Mouse (Mus musculus): ENCODE results near the gene Srarp. TPM values are rescaled to one million over a fixed set of nuclear protein-coding genes. Genes with fewer than 3 reads are reported as not detected.

Gene Srarp
- polyA plus RNA-seq, 1 experiment from 2014 or later: not detected

GRCm38 (mm10) chr4:141389366-141390150 is 46.3 kb downstream of the Srarp start:
- no peak overlapping the region for H3K4me2 ChIP-seq (replicated peaks; ENCODE audit: low read depth)
- no peak for ATAC-seq

DNA sequence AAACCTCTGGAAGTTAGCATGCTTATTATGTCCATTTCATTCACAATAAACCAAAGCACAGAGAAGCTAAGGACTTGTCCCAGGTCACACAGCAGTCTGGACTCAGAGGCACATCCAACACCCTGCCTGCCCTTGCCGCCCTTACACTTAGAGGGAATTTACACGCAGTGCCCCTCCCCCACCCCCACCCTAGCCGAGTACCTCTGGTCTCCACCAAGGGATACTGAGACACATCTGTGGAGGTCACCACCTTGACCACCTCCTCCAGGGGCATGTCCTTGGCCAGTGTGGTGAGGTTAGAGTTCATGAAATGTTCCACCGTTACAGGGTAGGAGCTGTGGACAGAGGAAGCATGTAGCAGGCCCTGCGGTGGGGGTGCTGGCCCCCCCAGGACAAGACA is 48.0 kb downstream of the Srarp start:
- TF ChIP-seq CTCF (IDR thresholded peaks at IDR 0.05; ENCODE audit: low read depth): no peak
- H3K9ac ChIP-seq (ENCODE audit: low read depth, low read length): no peak overlapping the region
- H3K27ac ChIP-seq (ENCODE audit: low read depth, low read length): no peak overlapping the region
- no peak overlapping the region for H3K4me3 ChIP-seq (ENCODE audit: low read depth, low read length)
- no peak overlapping the region for H3K4me2 ChIP-seq (replicated peaks; ENCODE audit: low read depth)
- H3K4me1 ChIP-seq (replicated peaks; ENCODE audit: control insufficient read depth, insufficient read depth, low read length): no peaks in the 10 kb centered on the region
- peaks cover 11% of the 10 kb centered on the region; the same call in 1 of the 2 replicates for H3K27me3 ChIP-seq (replicated peaks; ENCODE audit: control insufficient read depth, insufficient read depth, low read length)
- H3K9me3 ChIP-seq (ENCODE audit: control insufficient read depth): no peaks in the 10 kb centered on the region
- WGBS: 67% methylated on average over 5 of the region's 5 CpGs
- H3K36me3 ChIP-seq (ENCODE audit: control insufficient read depth, insufficient read depth): no peaks in the 10 kb centered on the region
- ATAC-seq: no peak

More at GRCm38 (mm10) chr4:141389366-141390150, 46.3 kb downstream of the Srarp start:
- Histone ChIP-seq H3K4me1 (replicated peaks; ENCODE audit: control insufficient read depth, insufficient read depth, low read length) (no peaks in the 10 kb centered on the region), H3K36me3 (ENCODE audit: control insufficient read depth, insufficient read depth) (no peaks in the 10 kb centered on the region), H3K9me3 (ENCODE audit: control insufficient read depth) (no peaks in the 10 kb centered on the region), H3K4me3 (ENCODE audit: low read depth, low read length) (no peak overlapping the region), H3K9ac (ENCODE audit: low read depth, low read length) (no peak overlapping the region), H3K27ac (ENCODE audit: low read depth, low read length) (no peak overlapping the region), H3K27me3 (replicated peaks; ENCODE audit: control insufficient read depth, insufficient read depth, low read length) (no peaks in the 10 kb centered on the region)
- WGBS: 74% methylated on average over 18 of the region's 18 CpGs
- TF ChIP-seq CTCF (IDR thresholded peaks at IDR 0.05; ENCODE audit: low read depth): no peak

GRCm38 (mm10) chr4:141387093-141387784 is 48.7 kb downstream of the Srarp start:
- Histone ChIP-seq H3K27ac (ENCODE audit: low read depth, low read length) (no peak overlapping the region), H3K27me3 (replicated peaks; ENCODE audit: control insufficient read depth, insufficient read depth, low read length) (peaks cover 18% of the 10 kb centered on the region; the same call in 1 of the 2 replicates)

DNA sequence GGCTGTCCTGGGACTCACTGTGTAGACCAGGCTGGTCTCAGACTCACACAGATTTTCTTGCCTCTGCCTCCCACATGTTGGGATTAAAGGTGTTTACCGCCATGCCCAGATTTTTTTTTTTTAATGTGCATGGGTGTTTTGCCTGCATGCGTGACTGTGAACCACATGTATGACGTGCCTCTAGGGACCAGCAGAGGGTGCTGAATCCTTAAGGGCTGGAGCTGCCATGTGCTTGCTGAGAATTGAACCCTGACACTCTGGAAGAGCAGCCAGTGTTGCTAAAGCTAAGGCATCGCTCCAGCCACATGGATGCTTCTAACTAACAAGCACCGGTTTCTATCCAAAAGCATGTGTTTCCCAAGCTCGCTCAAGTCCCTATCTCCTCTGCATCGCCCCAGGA is 49.8 kb downstream of the Srarp start:
- ATAC-seq: no peak

More at GRCm38 (mm10) chr4:141387093-141387784, 48.7 kb downstream of the Srarp start:
- Histone ChIP-seq H3K9me3 (ENCODE audit: control insufficient read depth) (no peaks in the 10 kb centered on the region), H3K36me3 (ENCODE audit: control insufficient read depth, insufficient read depth) (no peaks in the 10 kb centered on the region), H3K9ac (ENCODE audit: low read depth, low read length) (no peak overlapping the region), H3K4me3 (ENCODE audit: low read depth, low read length) (no peak overlapping the region), H3K4me1 (replicated peaks; ENCODE audit: control insufficient read depth, insufficient read depth, low read length) (0 out of 2 replicates have a peak, but pooled peaks cover 5% of the 10 kb centered on the region), H3K4me2 (replicated peaks; ENCODE audit: low read depth) (no peak overlapping the region)
- WGBS: 17% methylated on average over 5 of the region's 5 CpGs
- ATAC-seq: no peak
- TF ChIP-seq CTCF (IDR thresholded peaks at IDR 0.05; ENCODE audit: low read depth): peak; percentile 90

GRCm38 (mm10) chr4:141385275-141385674 is 50.6 kb downstream of the Srarp start:
- WGBS: 0% methylated on average over 7 of the region's 7 CpGs
- H3K9ac ChIP-seq (ENCODE audit: low read depth, low read length): no peak overlapping the region
- ATAC-seq: 0 out of 2 replicates have a peak, but pooled peaks have one; percentile 26
- peaks cover 29% of the 10 kb centered on the region; the same call in 1 of the 2 replicates for H3K27me3 ChIP-seq (replicated peaks; ENCODE audit: control insufficient read depth, insufficient read depth, low read length)
- no peak overlapping the region for H3K27ac ChIP-seq (ENCODE audit: low read depth, low read length)
- no peak overlapping the region for H3K4me3 ChIP-seq (ENCODE audit: low read depth, low read length)
- 0 out of 2 replicates have a peak, but pooled peaks cover 5% of the 10 kb centered on the region for H3K4me1 ChIP-seq (replicated peaks; ENCODE audit: control insufficient read depth, insufficient read depth, low read length)
- H3K36me3 ChIP-seq (ENCODE audit: control insufficient read depth, insufficient read depth): no peaks in the 10 kb centered on the region
- H3K9me3 ChIP-seq (ENCODE audit: control insufficient read depth): no peaks in the 10 kb centered on the region
- H3K4me2 ChIP-seq (replicated peaks; ENCODE audit: low read depth): no peak overlapping the region
- peak; percentile 96 for TF ChIP-seq CTCF (IDR thresholded peaks at IDR 0.05; ENCODE audit: low read depth)

More for the DNA sequence above, 49.8 kb downstream of the Srarp start:
- Histone ChIP-seq H3K4me1 (replicated peaks; ENCODE audit: control insufficient read depth, insufficient read depth, low read length) (0 out of 2 replicates have a peak, but pooled peaks cover 5% of the 10 kb centered on the region), H3K9ac (ENCODE audit: low read depth, low read length) (no peak overlapping the region), H3K27me3 (replicated peaks; ENCODE audit: control insufficient read depth, insufficient read depth, low read length) (peaks cover 28% of the 10 kb centered on the region; the same call in 1 of the 2 replicates), H3K4me2 (replicated peaks; ENCODE audit: low read depth) (no peak overlapping the region), H3K36me3 (ENCODE audit: control insufficient read depth, insufficient read depth) (no peaks in the 10 kb centered on the region), H3K27ac (ENCODE audit: low read depth, low read length) (no peak overlapping the region), H3K4me3 (ENCODE audit: low read depth, low read length) (no peak overlapping the region), H3K9me3 (ENCODE audit: control insufficient read depth) (no peaks in the 10 kb centered on the region)
- 77% methylated on average over 7 of the region's 7 CpGs for WGBS
- peak; percentile 39 for TF ChIP-seq CTCF (IDR thresholded peaks at IDR 0.05; ENCODE audit: low read depth)

Other genes starting within 250 kb of the Srarp start
- 0.97 and 0.98 TPM in 2 replicates for gene Rsg1, start 222.1 kb downstream of the Srarp start, polyA plus RNA-seq (2015; fragmentation: Nextera tagmentation; extraction: Ambion mirVana)
- 4.5 and 6.3 TPM in 2 replicates for gene Arhgef19, start 196.6 kb downstream of the Srarp start, polyA plus RNA-seq (2015; fragmentation: Nextera tagmentation; extraction: Ambion mirVana)
- 5.6 and 6.6 TPM in 2 replicates for gene Epha2, start 134.9 kb downstream of the Srarp start, polyA plus RNA-seq (2015; fragmentation: Nextera tagmentation; extraction: Ambion mirVana)
- gene Fam131c, start 67.9 kb downstream of the Srarp start, polyA plus RNA-seq (2015; fragmentation: Nextera tagmentation; extraction: Ambion mirVana): 1.4 and 2.4 TPM in 2 replicates
- gene Clcnka, start 37.4 kb downstream of the Srarp start, polyA plus RNA-seq (2015; fragmentation: Nextera tagmentation; extraction: Ambion mirVana): 0.14 TPM in 1 of 2 replicates, not detected in the other
- not detected in 2 replicates for gene Clcnkb, start 20.1 kb downstream of the Srarp start, polyA plus RNA-seq (2015; fragmentation: Nextera tagmentation; extraction: Ambion mirVana)
- gene Hspb7, start 15.3 kb downstream of the Srarp start, polyA plus RNA-seq (2015; fragmentation: Nextera tagmentation; extraction: Ambion mirVana): 4.7 and 8.0 TPM in 2 replicates
- 9.7 and 9.8 TPM in 2 replicates for gene Zbtb17, start 8.5 kb upstream of the Srarp start, polyA plus RNA-seq (2015; fragmentation: Nextera tagmentation; extraction: Ambion mirVana)
- 3.2 and 4.0 TPM in 2 replicates for gene Spen, start 102.5 kb upstream of the Srarp start, polyA plus RNA-seq (2015; fragmentation: Nextera tagmentation; extraction: Ambion mirVana)
- 52.8 and 59.2 TPM in 2 replicates for gene Fblim1, start 170.0 kb upstream of the Srarp start, polyA plus RNA-seq (2015; fragmentation: Nextera tagmentation; extraction: Ambion mirVana)
- gene Tmem82, start 182.5 kb upstream of the Srarp start, polyA plus RNA-seq (2015; fragmentation: Nextera tagmentation; extraction: Ambion mirVana): 42.0 and 45.7 TPM in 2 replicates
- gene Slc25a34, start 187.7 kb upstream of the Srarp start, polyA plus RNA-seq (2015; fragmentation: Nextera tagmentation; extraction: Ambion mirVana): 23.8 and 25.7 TPM in 2 replicates
- 3.1 and 6.0 TPM in 2 replicates for gene Plekhm2, start 228.8 kb upstream of the Srarp start, polyA plus RNA-seq (2015; fragmentation: Nextera tagmentation; extraction: Ambion mirVana)
- not detected in 2 replicates for gene Rsc1a1, start 249.5 kb upstream of the Srarp start, polyA plus RNA-seq (2015; fragmentation: Nextera tagmentation; extraction: Ambion mirVana)

Measured in intestine, postnatal 0 days (tissue).